ENCODE assay signal across 8 mouse cellular contexts in the genomic region with DNA sequence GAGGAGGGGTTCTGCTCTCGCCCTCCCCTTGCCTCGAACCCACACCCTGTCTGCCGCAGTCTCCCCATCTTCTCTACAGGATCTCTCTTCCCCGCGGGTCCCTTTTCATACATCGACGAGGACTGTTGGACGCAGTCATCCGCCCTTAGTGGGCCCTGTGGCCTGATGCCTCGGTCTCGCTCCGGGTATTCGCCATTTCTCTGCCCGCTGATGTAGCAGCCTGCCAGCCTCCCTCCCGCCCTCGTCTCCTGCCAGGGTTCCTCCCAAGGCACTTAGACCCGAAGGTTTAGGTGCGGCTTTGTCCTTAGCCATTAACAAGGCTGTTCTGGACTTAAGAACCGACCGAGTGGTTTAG. TPM values are rescaled to one million over a fixed set of nuclear protein-coding genes. Genes with fewer than 3 reads are reported as not detected.
A peak's percentile ranks its signal among the peaks of the same experiment; 100 is the strongest.
DNase-seq lines count a peak whose midpoint lies in the region; ATAC-seq and TF ChIP-seq lines count a peak whose summit lies in the region.

No protein-coding gene starts in this region.

- no peak overlapping the region for H3K27ac ChIP-seq in lung, embryonic 14.5 days (ENCODE audit: low read depth)
- H3K27ac ChIP-seq in cortical plate, adult 2 months (ENCODE audit: insufficient read depth, low read length), result peak overlapping the region; percentile 94
- H3K27ac ChIP-seq in hindbrain, embryonic 16.5 days (ENCODE audit: low read depth, low read length), result peak overlapping the region; percentile 93

- peak overlapping the region; percentile 42 for H3K4me3 ChIP-seq in lung, embryonic 14.5 days (ENCODE audit: low read depth, low read length)
- H3K4me3 ChIP-seq in cortical plate, adult 2 months (ENCODE audit: insufficient read depth, low read length), result peak overlapping the region; percentile 38
- peak overlapping the region; percentile 45 for H3K4me3 ChIP-seq in hindbrain, embryonic 16.5 days (ENCODE audit: low read length)

- H3K36me3 ChIP-seq in lung, embryonic 14.5 days (ENCODE audit: insufficient read depth), result no peaks in the 10 kb centered on the region
- H3K36me3 ChIP-seq in hindbrain, embryonic 16.5 days (ENCODE audit: control insufficient read depth, insufficient read depth, low read length), result no peaks in the 10 kb centered on the region

- no peak for ATAC-seq in lung, embryonic 14.5 days (ENCODE audit: insufficient read depth)
- no peak for ATAC-seq in hindbrain, embryonic 16.5 days

- TF ChIP-seq POLR2A in cortical plate, adult 2 months (IDR thresholded peaks at IDR 0.05; ENCODE audit: extremely low read depth, insufficient read depth, low read length), result no peak

- peak overlapping the region; percentile 27 for H3K9ac ChIP-seq in lung, embryonic 14.5 days
- H3K9ac ChIP-seq in hindbrain, embryonic 16.5 days (ENCODE audit: low read depth, low read length), result peak overlapping the region; percentile 76

- DNase-seq in lung, embryonic 14.5 days, result no peak
- no peak for DNase-seq in lung, adult 18-20 months
- DNase-seq in neural tube, embryonic 10.5 days (ENCODE audit: extremely low spot score, low spot score), result peak; percentile 62
- DNase-seq in urinary bladder, postnatal 36 days (ENCODE audit: low spot score in 2 of 2), result no peak
- no peak for DNase-seq in yolk sac, embryonic 10.5 days (ENCODE audit: low spot score)
- DNase-seq in adrenal gland, postnatal 14 days, result no peak

- H3K4me1 ChIP-seq in lung, embryonic 14.5 days (ENCODE audit: insufficient read depth), result no peaks in the 10 kb centered on the region
- peaks cover 7% of the 10 kb centered on the region; the same call in 1 of the 2 replicates for H3K4me1 ChIP-seq in cortical plate, adult 2 months (ENCODE audit: control insufficient read depth, insufficient read depth, low read length)
- peaks cover 45% of the 10 kb centered on the region for H3K4me1 ChIP-seq in hindbrain, embryonic 16.5 days (ENCODE audit: control insufficient read depth, insufficient read depth, low read depth, low read length)

- 2% methylated on average over 20 of the region's 20 CpGs for WGBS in lung, embryonic 14.5 days
- WGBS in hindbrain, embryonic 16.5 days, result 2% methylated on average over 18 of the region's 20 CpGs

- H3K27me3 ChIP-seq in lung, embryonic 14.5 days (ENCODE audit: insufficient read depth, low read length), result peaks cover 80% of the 10 kb centered on the region
- peaks cover 2% of the 10 kb centered on the region; the same call in 1 of the 2 replicates for H3K27me3 ChIP-seq in hindbrain, embryonic 16.5 days (replicated peaks; ENCODE audit: control insufficient read depth, insufficient read depth, low read length)

- peak overlapping the region; percentile 72 for H3K4me2 ChIP-seq in lung, embryonic 14.5 days
- H3K4me2 ChIP-seq in hindbrain, embryonic 16.5 days (ENCODE audit: low read length), result peak overlapping the region; percentile 82

- TF ChIP-seq CTCF in lung, embryonic 14.5 days (IDR thresholded peaks at IDR 0.05; ENCODE audit: low read depth), result no peak
- no peak for TF ChIP-seq CTCF in cortical plate, adult 2 months (IDR thresholded peaks at IDR 0.05; ENCODE audit: extremely low read depth, insufficient read depth, low read length)

- no peaks in the 10 kb centered on the region for H3K9me3 ChIP-seq in lung, embryonic 14.5 days (ENCODE audit: low read depth, low read length)
- no peaks in the 10 kb centered on the region for H3K9me3 ChIP-seq in hindbrain, embryonic 16.5 days (ENCODE audit: control insufficient read depth, low read length)

RNA-seq across cellular contexts. Expression of gene Calcoco1, which starts 25.3 kb away (rescaled TPM):
- polyA plus RNA-seq in lung, embryonic 14.5 days (2014; fragmentation: Nextera tagmentation; extraction: Ambion mirVana), result 35.5 and 36.4 TPM in 2 replicates
- 62.5 and 67.0 TPM in 2 replicates for polyA plus RNA-seq in cortical plate, adult 2 months (2012; rRNA removed)
- 34.6 and 40.9 TPM in 2 replicates for polyA plus RNA-seq in hindbrain, embryonic 16.5 days (2015; fragmentation: Nextera tagmentation; extraction: Ambion mirVana)
- 85.8 and 96.7 TPM in 2 replicates for total RNA-seq in adrenal gland, postnatal 14 days (2021)
